Mouse (Mus musculus): Measurements from ENCODE around the gene Rarb. TPM values are rescaled to one million over a fixed set of nuclear protein-coding genes. Genes with fewer than 3 reads are reported as not detected.

Rarb gene
- total RNA-seq, 2 experiments from 2014 or later, result not detected

GRCm38 (mm10) chr14:16599224-16599623, 219.7 kb downstream of the Rarb start:
- no peak for ATAC-seq (replicated peaks; ENCODE audit: poor library complexity, severe bottlenecking)

DNA sequence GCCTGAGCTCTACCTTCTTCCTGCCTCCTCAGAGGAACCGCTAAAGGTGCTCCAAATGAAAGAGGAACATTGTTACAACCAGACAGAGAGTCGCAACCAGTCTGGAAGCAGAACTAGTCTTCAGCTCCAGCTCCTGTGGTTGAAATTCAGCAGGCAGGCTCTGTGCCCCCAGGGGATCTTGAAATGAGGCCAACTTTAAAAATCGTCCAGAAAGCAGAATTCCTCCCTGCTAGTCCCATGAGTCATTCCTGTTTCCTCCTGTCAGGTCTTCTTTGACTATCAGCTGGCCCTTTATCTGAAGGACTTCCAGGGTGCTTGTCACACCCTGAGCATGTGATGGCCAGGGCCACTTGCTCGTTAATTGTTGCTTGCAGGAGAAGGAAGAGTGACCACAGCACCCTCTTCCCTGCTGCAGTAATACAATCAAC, 220.9 kb downstream of the Rarb start:
- peak; percentile 91 for ATAC-seq (replicated peaks; ENCODE audit: poor library complexity, severe bottlenecking)

- ATAC-seq (replicated peaks; ENCODE audit: poor library complexity, severe bottlenecking), result no peak
These were observed 229.8 kb downstream of the Rarb start for GRCm38 (mm10) chr14:16589139-16589538.

DNA sequence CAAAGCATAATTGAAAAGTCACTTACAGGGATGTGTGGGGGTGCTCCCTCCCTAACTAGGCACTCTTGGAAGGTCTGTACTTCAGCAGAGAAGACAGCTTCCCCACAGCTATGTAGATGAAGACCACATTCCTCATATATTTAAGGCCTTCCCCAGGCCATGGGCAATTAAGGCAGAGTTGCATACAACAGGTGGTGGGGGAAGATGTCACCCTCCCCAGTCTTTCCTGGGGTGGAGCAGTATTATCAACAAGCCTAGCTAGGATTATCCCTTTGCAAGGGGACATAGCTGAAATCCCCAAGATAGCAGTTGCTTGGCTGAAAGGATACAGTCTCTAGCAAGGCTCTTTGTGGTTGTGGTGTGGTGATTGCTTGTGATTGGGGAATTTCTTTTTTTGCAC, 240.9 kb downstream of the Rarb start:
- no peak for ATAC-seq (replicated peaks; ENCODE audit: poor library complexity, severe bottlenecking)

- no peak; the same call in 1 of the 2 replicates for ATAC-seq (replicated peaks; ENCODE audit: poor library complexity, severe bottlenecking)
These were observed 241.9 kb downstream of the Rarb start for GRCm38 (mm10) chr14:16577049-16577448.

DNA sequence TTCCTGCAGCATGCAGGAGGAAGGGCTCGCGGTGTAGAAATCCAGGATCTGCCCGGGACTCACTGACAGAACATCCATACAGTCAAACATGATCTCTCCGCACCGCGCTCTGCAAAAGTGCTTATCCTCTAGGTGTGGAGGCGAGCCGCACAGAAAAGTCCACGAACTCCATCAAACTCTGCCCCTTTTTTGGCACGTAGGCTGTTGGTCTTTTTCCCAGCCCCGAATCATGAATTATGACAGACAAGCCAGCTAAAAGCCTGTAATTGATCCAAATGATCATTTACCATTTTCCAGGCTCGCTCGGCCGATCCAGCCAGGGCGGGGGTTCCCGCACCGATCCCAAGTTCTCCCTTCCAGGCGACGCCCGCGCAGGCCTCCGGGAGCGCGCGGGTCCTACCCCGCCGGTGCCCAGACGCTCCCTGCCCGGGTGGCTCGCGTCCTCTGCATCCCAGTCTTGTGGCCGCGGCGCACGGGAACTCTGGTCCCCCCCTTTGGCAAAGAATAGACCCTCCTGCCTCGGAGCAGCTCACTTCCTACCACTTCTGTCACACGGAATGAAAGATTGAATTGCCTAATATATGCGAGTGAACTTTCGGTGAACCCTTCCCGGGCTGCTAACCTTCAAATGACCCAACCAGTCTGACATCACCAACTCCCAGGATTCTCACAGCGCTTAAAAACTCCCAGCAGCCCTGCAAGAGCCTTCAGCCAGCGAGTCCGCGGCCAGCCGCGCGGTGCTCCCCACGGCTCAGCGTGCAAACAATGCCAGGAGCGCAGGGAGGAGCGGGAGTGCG, 243.8 kb downstream of the Rarb start:
- ATAC-seq (replicated peaks; ENCODE audit: poor library complexity, severe bottlenecking), result peak; percentile 84

- no peak for ATAC-seq (replicated peaks; ENCODE audit: poor library complexity, severe bottlenecking)
These were observed 245.3 kb downstream of the Rarb start for GRCm38 (mm10) chr14:16573475-16574171.

DNA sequence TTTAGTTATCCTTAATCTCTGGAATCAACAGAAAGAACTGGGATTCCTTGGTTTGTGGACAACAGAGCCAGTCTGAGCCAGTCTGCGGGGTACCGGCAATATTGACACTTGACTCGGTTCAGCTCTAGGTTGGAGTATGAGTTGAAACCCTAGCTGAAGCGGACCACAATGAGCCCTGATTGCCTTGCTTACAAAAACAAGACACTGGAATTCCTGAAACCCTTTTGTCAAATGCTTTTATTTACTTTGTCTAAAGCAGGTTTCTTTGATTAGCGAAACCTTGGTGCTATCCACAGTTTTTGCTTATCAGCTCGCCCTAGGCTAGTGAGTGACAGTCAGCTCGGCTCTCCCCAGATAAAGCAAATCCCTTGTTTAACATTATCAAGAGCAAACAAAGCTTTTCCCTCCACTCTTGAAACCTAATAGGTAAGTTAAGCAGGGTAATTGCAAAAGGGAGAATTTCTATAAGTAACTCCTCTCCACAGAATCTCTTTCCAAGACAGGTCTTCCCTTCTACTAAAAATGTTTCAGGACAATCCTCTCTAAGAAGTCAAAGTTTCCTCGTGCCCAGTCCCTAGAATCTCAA, 246.1 kb downstream of the Rarb start:
- ATAC-seq (replicated peaks; ENCODE audit: poor library complexity, severe bottlenecking), result no peak

GRCm38 (mm10) chr14:16569506-16570001, 249.4 kb downstream of the Rarb start:
- peak; percentile 66 for ATAC-seq (replicated peaks; ENCODE audit: poor library complexity, severe bottlenecking)

GRCm38 (mm10) chr14:16566920-16567319, 252.0 kb downstream of the Rarb start:
- ATAC-seq (replicated peaks; ENCODE audit: poor library complexity, severe bottlenecking), result no peak

DNA sequence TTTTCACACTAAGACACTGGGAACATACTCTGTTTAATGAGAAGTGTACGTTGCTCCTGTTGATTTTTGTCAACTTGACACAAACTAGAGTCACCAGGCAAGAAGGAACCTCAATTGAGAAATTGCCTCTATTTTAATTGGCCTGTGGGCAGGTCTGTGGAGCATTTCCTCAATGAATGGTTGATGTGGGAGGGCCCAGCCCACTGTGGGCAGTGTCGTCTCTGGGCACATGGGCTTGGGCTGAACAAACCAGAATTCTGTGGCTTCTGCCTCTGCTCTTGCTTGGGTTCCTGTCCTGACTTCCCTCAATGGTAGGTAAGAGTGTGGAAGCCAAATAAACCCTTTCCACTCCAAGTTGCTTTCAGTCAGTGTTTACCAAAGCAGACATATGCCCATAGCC, 255.0 kb downstream of the Rarb start:
- ATAC-seq (replicated peaks; ENCODE audit: poor library complexity, severe bottlenecking), result peak; percentile 79

- no peak for ATAC-seq (replicated peaks; ENCODE audit: poor library complexity, severe bottlenecking)
These were observed 257.3 kb downstream of the Rarb start for GRCm38 (mm10) chr14:16561496-16562170.

GRCm38 (mm10) chr14:16559294-16560217, 259.4 kb downstream of the Rarb start:
- peak; percentile 71 for ATAC-seq (replicated peaks; ENCODE audit: poor library complexity, severe bottlenecking)

GRCm38 (mm10) chr14:16558033-16558432, 260.9 kb downstream of the Rarb start:
- ATAC-seq (replicated peaks; ENCODE audit: poor library complexity, severe bottlenecking), result no peak

DNA sequence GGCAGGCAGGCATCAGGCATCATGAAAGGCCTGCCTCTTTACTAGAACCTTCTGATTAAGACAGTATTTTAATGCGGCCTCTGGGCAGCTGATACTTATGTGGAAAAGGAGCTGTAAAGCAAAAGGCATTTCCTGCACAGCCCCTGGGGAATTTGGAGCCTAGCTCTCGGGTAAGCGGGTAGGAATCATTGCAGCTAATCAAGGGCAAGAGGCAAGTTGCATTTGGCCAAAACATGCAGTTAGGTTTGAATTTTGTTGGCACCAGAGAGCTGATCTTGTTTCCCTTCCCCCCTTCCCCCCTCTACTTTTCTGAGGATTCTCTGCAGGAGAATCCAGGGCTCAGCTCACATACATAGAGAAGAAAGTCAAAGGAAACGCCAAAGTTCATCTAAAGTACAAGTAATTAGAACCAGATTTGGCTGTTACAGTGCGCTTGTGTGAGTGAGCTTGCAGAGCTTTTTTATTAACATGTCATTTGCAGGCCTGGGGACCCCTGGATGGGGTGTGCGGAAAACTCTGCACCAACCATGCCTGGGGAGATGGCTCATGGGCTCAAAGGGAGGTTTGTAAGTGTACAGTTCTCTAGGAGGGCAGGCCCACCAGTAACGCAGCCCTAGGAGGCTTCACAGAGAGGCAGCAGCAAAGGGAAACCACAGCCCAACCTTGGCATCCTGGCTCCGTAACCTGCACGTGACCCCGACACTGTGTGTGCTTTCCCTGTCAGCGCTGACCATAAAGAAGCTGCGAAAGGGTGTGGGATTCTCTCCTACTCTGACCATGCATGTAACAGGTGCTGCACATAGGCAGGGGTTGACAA, 264.1 kb downstream of the Rarb start:
- ATAC-seq (replicated peaks; ENCODE audit: poor library complexity, severe bottlenecking), result peak; percentile 46

DNA sequence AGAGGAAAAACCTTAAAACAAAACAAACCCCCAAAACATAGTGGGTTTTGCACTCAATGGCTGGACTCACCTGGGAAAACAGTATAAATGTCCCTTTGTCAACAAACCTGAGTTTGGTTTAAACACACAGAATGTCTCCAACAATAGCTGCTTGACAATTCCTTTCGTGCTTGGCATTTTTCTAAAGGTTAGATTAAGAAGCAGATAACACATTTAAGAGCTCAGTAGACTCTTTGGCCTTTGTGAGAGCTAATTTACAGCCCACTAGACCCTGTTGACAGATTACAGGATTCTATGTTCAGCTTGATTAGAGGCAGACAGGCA, 264.7 kb downstream of the Rarb start:
- no peak for ATAC-seq (replicated peaks; ENCODE audit: poor library complexity, severe bottlenecking)

DNA sequence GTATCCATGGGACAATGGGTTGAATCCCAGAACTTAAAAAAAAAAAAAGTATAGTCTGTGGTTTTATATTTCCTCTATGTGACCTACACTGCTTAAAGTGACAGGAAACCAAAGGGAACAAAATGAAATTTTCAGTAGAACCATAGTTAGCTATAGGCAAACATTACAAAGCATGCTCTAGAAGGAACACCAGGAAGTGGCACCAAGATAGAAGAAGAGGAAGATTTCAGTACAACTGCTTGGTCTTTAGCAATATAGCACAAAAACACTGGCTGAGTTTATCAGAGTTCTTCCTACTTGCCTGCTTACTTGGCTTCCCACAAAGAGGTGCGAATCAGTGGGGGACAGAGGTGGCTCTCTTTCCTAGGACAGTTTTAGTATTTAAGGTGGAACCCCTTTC, 266.7 kb downstream of the Rarb start:
- peak; percentile 64 for ATAC-seq (replicated peaks; ENCODE audit: poor library complexity, severe bottlenecking)

DNA sequence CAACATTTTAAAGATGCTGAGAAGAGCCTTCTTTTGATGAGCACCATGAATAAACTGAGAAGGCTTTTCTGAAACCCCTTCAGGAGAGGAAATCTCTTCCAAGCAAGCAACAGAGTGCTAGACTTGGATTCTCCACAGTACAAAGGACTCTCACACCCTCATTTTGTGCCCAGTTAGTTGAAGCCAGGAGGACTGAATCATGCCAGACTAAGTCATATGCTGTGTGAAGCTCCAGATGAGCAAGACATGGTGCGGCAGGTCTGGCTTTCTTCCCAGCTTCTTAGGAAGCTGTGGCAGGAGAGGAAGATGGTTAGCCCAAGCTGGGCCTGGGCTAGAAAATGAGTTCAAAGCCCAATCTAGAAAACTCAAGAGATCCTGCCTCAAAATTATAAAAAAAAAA, 267.1 kb downstream of the Rarb start:
- ATAC-seq (replicated peaks; ENCODE audit: poor library complexity, severe bottlenecking), result no peak

- ATAC-seq (replicated peaks; ENCODE audit: poor library complexity, severe bottlenecking), result peak; percentile 28; the same call in 1 of the 2 replicates
These were observed 270.8 kb downstream of the Rarb start for GRCm38 (mm10) chr14:16548200-16548576.
